Mouse (Mus musculus) natural killer cell, adult 2 months (primary cell): ENCODE data around the gene Gm35549.
A peak's percentile ranks its signal among the peaks of the same experiment; 100 is the strongest.

Source experiments
- DNase-seq, 2 experiments: peaks; one replicate each; pipeline ENCODE4 v3.0.0; 2022; ENCODE audit warnings: low spot score in 2 of 2

The Gm35549 gene

DNA sequence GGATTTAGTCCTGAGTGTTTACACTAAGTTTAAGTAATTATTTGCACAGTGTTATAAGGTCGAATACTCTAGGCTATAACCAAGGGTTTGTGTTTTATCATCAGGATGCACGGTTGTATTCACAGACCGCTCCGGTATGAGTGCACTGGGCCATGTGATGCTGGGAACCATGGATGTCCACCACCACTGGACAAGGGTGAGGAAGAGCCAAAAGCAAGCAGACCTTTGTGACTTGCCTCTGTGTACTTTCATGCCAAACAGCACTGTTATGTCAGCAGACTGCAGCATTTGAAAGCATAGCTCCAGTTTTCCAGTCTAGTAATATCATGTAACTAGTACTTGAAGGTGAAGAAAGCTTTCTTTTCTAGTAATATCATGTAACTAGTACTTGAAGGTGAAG lies 17.1 kb downstream of the Gm35549 start:
- no peak for DNase-seq

- DNase-seq = no peak
Measured at GRCm38 (mm10) chr9:122823374-122824017, 20.3 kb downstream of the Gm35549 start.

- no peak for DNase-seq
Measured at GRCm38 (mm10) chr9:122815239-122815851, 28.5 kb downstream of the Gm35549 start.

- DNase-seq = no peak
Measured at GRCm38 (mm10) chr9:122814775-122815174, 29.1 kb downstream of the Gm35549 start.

DNA sequence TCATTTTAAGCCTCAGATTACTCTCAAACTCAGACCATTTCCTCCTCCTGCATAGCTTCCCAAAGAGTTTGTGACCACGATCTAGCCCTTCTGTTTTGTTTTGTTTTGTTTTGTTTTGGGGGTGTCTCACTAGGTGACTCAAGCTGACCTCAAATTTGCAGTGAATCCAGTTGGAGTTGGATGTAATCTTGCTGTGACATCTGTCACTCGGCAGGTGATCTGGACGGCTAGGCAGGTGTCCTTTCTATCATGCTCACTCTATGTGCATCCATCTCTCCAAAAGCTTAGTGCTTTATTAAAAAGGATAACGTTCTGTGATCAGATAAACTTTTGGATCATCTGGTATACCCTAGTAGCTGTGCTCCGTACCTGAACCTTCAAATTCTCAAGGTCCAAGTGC lies 31.4 kb downstream of the Gm35549 start:
- DNase-seq = no peak

GRCm38 (mm10) chr9:122810212-122810611 lies 33.6 kb downstream of the Gm35549 start:
- no peak for DNase-seq

- DNase-seq = no peak
Measured at GRCm38 (mm10) chr9:122807186-122807585, 36.6 kb downstream of the Gm35549 start.

GRCm38 (mm10) chr9:122805845-122806341 lies 37.9 kb downstream of the Gm35549 start:
- no peak for DNase-seq

GRCm38 (mm10) chr9:122805053-122805844 lies 38.6 kb downstream of the Gm35549 start, which contains the start of gene Tcaim:
Gene Tcaim, plus strand, starts transcription at chr9:122805539.
- peak; percentile 83 to 87 for DNase-seq

DNA sequence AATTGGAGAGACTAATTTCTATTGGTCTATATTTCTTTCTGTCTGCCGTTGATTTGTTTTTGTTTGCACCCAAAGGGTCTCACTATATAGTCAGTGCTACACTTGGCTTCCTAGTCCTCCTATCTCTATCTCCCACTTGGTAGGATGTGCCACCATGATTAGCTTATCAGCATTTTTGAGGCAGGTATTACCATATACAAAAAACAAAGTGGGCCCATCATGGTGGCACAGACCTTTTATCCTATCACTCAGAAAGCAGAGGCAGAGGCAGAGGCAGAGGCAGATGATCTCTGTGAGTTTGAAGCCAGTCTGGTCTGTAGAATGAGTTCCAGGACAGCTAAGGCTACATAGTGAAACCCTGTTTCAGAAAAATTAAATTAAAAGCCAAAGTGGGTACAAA lies 57.3 kb downstream of the Gm35549 start:
- no peak for DNase-seq

GRCm38 (mm10) chr9:122785231-122785630 lies 58.6 kb downstream of the Gm35549 start:
- DNase-seq = peak in 1 of 2 experiments; percentile 36
